Mouse (Mus musculus): ENCODE data around the gene Bbx. TPM values are rescaled to one million over a fixed set of nuclear protein-coding genes. Genes with fewer than 3 reads are reported as not detected.

The Bbx gene
- total RNA-seq, 1 experiment from 2014 or later, result 62.0 TPM

DNA sequence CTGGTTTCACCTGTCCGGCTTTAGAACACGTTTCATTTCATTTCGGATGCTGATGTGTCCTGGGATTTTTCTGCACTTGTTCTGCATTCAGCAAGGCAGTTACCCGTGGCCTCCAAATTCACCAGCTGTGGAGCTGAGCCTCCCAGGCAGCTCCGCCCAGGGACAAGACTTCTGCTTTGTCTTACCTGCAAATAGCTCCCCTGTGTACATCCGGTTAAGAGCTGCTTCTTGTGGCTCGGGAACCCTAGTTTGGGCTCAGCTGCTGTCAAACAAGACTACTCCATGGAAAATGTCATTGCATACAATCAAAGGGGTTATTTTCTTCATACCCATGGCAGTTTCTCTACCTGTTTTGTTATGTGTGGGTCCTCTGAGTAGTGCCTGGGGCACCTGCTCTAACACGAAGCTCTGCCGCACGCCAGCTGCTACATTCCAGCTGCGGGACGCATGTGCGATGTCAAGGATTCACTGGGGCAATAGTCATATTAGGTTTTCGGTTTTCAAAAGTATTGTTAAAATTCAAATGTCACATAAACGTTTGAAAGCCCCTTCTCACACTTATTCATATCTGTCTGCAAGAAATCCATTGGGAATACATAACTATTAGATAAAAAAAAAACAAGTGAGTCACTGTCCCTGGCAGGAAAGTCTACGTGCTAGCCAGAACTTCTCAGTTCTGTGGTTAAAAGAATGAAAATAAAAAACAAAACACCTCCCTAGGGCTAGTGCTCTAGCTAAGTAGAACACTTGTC lies 264.8 kb downstream of the Bbx start:
- ATAC-seq (replicated peaks in 1 of 2; ENCODE audit: insufficient read depth in 1 of 2, low FRiP score in 2 of 2, low TSS enrichment in 1 of 2, low read depth in 1 of 2, poor library complexity in 2 of 2, severe bottlenecking in 2 of 2), result no peak

DNA sequence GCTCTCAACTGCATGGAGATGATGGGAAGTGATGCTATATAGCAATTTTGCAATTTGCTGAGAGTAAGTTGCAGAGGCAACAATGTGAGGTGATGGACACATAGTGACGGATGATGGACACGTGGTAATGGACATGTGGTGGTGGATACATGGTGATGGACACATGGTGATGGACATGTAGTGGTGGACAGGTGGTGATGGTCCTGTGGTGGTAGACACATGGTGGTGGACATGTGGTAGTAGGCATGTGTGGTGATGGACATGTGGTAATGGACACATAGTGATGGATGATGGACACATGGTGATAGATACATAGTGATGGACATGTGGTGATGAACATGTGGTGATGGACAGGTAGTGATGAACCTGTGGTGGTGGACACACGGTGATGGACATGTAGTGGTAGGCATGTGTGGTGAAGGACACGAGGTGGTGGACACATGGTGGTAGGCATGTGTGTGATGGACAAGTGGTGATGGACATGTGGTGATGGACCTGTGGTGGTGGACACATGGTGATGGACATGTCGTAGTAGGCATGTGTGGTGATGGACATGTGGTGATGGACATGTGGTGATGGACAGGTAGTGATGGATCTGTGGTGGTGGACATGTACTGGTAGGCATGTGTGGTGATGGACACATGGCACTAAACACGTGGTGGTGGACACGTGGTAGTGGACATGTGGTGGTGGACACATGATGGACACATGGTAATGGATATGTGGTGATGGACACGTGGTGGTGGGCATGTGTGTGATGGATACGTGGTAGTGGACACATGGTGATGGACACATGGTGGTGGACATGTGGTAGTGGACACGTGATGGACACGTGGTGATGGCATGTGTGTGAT lies 271.5 kb downstream of the Bbx start:
- no peak for ATAC-seq (replicated peaks in 1 of 2; ENCODE audit: insufficient read depth in 1 of 2, low FRiP score in 2 of 2, low TSS enrichment in 1 of 2, low read depth in 1 of 2, poor library complexity in 2 of 2, severe bottlenecking in 2 of 2)

DNA sequence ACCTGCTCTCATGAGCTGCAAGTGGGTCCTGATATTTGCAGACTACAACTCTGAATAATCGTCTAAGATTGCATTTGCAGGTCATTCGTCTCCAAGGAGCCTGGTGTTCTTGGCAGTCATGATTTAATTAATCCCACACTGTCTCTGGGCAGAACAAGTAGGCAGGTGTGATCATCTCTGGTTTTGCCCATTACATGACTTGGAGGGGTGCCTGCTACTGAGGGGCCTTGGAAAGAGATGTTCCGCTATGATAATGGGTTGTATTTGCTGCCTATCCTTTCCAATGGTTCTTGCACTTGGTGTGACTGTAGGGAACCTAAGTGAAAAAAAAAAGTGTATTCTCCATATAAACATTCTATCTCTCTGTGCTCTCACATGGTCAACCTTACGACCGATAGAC lies 273.6 kb downstream of the Bbx start:
- no peak for ATAC-seq (replicated peaks in 1 of 2; ENCODE audit: insufficient read depth in 1 of 2, low FRiP score in 2 of 2, low TSS enrichment in 1 of 2, low read depth in 1 of 2, poor library complexity in 2 of 2, severe bottlenecking in 2 of 2)

DNA sequence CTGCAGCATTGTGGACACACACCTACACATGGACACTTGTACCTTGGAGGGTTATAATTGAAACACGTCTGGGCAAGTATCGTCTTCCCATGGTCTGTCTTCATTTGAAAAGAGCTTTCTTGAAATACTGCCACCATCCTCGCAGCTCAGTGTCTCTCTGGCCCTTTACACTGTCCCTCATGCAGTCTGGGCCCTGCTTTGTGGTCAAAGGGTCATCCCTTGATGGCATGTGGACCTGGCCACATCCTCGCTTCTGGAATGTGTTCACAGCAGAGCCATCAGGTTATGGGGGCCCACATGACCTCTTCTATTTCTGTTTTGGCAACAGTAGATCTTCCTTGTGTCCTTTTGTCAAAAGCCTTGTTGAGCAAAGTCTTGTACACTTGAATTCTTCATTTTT lies 282.6 kb downstream of the Bbx start:
- ATAC-seq (replicated peaks in 1 of 2; ENCODE audit: insufficient read depth in 1 of 2, low FRiP score in 2 of 2, low TSS enrichment in 1 of 2, low read depth in 1 of 2, poor library complexity in 2 of 2, severe bottlenecking in 2 of 2), result no peak

DNA sequence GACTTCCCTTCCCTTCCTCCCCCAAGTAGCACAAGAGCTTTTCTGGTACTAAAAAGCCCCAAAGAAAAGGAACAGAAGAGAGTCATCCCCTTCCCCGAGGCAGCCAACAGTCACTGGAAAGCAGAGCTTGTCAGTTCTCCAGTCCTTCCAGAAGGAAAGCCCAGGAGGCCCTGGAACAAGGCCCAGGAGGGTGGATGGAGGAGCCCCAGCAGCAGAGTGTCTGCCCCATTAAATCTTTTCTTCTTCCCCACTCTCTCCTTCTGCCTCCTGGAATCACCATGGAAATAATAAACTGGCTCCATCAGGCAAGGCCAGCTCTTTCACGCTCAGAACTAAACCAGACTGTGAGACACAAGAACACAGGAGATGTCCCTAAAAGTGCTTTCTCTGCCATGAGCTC lies 284.3 kb downstream of the Bbx start:
- no peak for ATAC-seq (replicated peaks in 1 of 2; ENCODE audit: insufficient read depth in 1 of 2, low FRiP score in 2 of 2, low TSS enrichment in 1 of 2, low read depth in 1 of 2, poor library complexity in 2 of 2, severe bottlenecking in 2 of 2)

Other genes with a start within 250 kb of the Bbx start
- gene Ccdc54, start 158.8 kb upstream of the Bbx start, total RNA-seq (2017), result not detected in 2 replicates

All from hematopoietic stem cell, adult 5-6 weeks (primary cell).